Mouse (Mus musculus) heart, postnatal 25 days (tissue): Measurements from ENCODE around the gene Igtp. TPM values are rescaled to one million over a fixed set of nuclear protein-coding genes. Genes with fewer than 3 reads are reported as not detected.

Experiments used
- DNase-seq: peaks from one replicate; pipeline ENCODE4 v3.0.0; 2022; ENCODE audit warnings: low spot score
- intact Hi-C: fragments of 180-260 bp; cut with DNase I; formaldehyde crosslinking; loops from one replicate; pipeline ENCODE4 v1.15.1; 2025
- total RNA-seq, 2 experiments: library from RNA; stranded (reverse); gene quantifications; 2 replicates each; pipeline ENCODE4 v1.2.3; 2021

Gene Igtp
- total RNA-seq, 2 experiments from 2014 or later = 6.4 TPM

DNA sequence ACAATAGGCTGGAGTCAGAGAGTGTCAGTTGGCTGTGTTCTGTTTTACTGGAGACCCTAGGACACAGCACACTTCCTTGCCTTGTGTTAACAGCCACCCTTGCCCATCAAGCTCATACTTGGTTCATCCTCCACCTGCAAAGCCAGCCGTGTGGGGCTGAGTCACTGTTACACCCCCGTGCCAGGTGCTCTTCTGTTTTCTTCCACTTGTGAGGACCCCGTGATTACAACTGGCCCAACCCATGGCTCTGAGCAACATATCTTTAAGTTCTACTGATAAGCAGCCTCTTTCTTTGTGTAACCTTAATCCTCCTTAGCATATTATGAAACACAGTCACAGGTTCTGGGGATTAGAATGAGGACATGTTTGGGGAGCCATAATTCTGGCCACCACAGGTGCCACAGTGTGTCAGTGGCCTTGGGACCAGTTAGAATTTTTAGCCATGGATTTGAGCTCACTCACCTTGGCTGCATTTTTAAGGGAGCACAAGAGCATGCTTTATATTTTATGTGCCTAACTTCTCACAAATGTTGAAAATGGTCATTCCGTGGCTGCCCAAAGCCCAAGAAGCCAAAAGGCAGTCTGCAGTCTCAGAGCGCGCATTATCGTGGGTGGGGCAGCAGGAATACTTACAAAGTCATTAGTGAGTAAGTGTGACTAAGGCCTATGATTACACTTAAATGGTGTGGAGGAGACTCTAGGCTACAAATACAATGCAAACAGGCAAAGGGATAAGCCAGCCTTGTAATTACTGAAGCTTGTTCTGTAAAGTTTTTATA, 50.0 kb downstream of the Igtp start:
- intact Hi-C loops = no loop called here
- DNase-seq = no peak

DNA sequence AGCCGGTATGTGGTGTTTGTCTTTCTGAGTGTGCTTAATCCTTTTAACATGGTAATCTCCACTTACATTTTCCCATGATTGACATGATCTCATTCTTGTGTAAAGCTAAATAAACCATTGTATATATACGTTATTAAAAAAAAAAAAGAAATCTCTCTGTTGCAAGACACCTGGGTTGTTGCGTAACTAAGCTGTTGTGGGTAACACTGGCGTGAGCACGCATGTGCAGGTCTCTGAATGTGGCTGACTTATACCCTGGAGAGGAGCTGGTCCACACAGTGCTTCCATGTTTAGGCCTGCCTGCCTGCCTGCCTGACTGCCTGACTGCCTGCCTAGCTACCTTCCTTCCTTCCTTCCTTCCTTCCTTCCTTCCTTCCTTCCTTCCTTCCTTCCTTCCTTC, 51.2 kb downstream of the Igtp start:
- DNase-seq = no peak
- intact Hi-C loops = no loop called here

DNA sequence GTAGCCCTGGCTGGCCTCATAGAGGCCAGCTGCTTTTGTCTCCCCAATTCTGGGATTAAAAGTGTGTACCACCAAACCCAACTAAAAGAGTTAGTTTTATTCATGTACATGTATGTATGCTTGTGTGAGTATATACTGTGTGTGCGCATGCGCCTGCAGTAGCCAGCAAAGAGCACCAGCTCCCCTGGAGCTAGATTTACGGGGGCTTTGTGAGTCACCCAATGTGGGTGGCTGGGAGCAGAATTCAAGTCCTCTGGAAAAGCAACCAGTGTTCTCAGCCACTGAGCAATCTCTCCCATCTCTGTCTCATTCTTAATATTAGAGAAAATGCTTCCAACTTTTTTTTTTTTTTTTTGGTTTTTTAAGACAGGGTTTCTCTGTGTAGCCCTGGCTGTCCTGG, 55.1 kb downstream of the Igtp start:
- intact Hi-C loops = no loop called here
- no peak for DNase-seq

Other genes with a start within 250 kb of the Igtp start
- 10 to 100 TPM; 52.1 to 53.0 TPM for gene Larp1, start 190.5 kb upstream of the Igtp start, total RNA-seq
- not detected for gene Gm12248, start 106.4 kb upstream of the Igtp start, total RNA-seq
- gene Cnot8, start 95.4 kb upstream of the Igtp start, total RNA-seq = 10 to 100 TPM; 36.0 to 36.4 TPM
- 1 to 10 TPM; 8.5 to 8.9 TPM for gene Gemin5, start 31.0 kb upstream of the Igtp start, total RNA-seq
- gene Mrpl22, start 27.9 kb upstream of the Igtp start, total RNA-seq = 10 to 100 TPM; 46.2 to 50.7 TPM
- gene Irgm2, start 62 bp downstream of the Igtp start, total RNA-seq = 10 to 100 TPM in 1 of 2 experiments, 1 to 10 TPM in 1; 9.3 to 10.7 TPM
- gene 4930438A08Rik, start 75.2 kb downstream of the Igtp start, total RNA-seq = not detected
- gene Zfp692, start 107.5 kb downstream of the Igtp start, total RNA-seq = 1 to 10 TPM; 3.7 to 4.1 TPM
- 10 to 100 TPM; 42.9 to 43.5 TPM for gene Zfp672, start 130.8 kb downstream of the Igtp start, total RNA-seq
- 10 to 100 TPM; 33.7 to 35.1 TPM for gene Sh3bp5l, start 131.2 kb downstream of the Igtp start, total RNA-seq
- under 1 TPM in 1 of 2 experiments, not detected in 1; 0.31 TPM for gene Lypd8, start 179.5 kb downstream of the Igtp start, total RNA-seq
- gene 1810065E05Rik, start 221.6 kb downstream of the Igtp start, total RNA-seq = not detected
- gene Gm12253, start 233.0 kb downstream of the Igtp start, total RNA-seq = not detected